Mouse (Mus musculus): ENCODE data around the gene Smarcal1.
A peak's percentile ranks its signal among the peaks of the same experiment; 100 is the strongest.

Gene Smarcal1

GRCm38 (mm10) chr1:72582947-72583731, at the start of gene Smarcal1:
TSS of gene Smarcal1 (plus strand) at chr1:72583251.
- DNase-seq (ENCODE audit: low spot score in 2 of 2): peak; percentile 94 to 95

- no peak for DNase-seq (ENCODE audit: low spot score in 2 of 2)
Observed at GRCm38 (mm10) chr1:72533439-72533838, 49.6 kb upstream of the Smarcal1 start.

- DNase-seq (ENCODE audit: low spot score in 2 of 2): no peak
Observed at GRCm38 (mm10) chr1:72535725-72536571, 47.1 kb upstream of the Smarcal1 start.

GRCm38 (mm10) chr1:72536611-72537351, 46.3 kb upstream of the Smarcal1 start, which contains the start of gene March4:
TSS of gene March4 (minus strand) at chr1:72536930.
- DNase-seq (ENCODE audit: low spot score in 2 of 2): no peak

GRCm38 (mm10) chr1:72538266-72538665, 44.8 kb upstream of the Smarcal1 start:
- DNase-seq (ENCODE audit: low spot score in 2 of 2): no peak

GRCm38 (mm10) chr1:72550317-72550716, 32.7 kb upstream of the Smarcal1 start:
- DNase-seq (ENCODE audit: low spot score in 2 of 2): no peak

GRCm38 (mm10) chr1:72556471-72556870, 26.6 kb upstream of the Smarcal1 start:
- DNase-seq (ENCODE audit: low spot score in 2 of 2): no peak

GRCm38 (mm10) chr1:72558625-72559024, 24.4 kb upstream of the Smarcal1 start:
- DNase-seq (ENCODE audit: low spot score in 2 of 2): no peak

GRCm38 (mm10) chr1:72564334-72564962, 18.6 kb upstream of the Smarcal1 start:
- no peak for DNase-seq (ENCODE audit: low spot score in 2 of 2)

GRCm38 (mm10) chr1:72567056-72567455, 16.0 kb upstream of the Smarcal1 start:
- DNase-seq (ENCODE audit: low spot score in 2 of 2): no peak

GRCm38 (mm10) chr1:72568725-72569124, 14.3 kb upstream of the Smarcal1 start:
- DNase-seq (ENCODE audit: low spot score in 2 of 2): no peak

GRCm38 (mm10) chr1:72574047-72574446, 9.0 kb upstream of the Smarcal1 start:
- no peak for DNase-seq (ENCODE audit: low spot score in 2 of 2)

GRCm38 (mm10) chr1:72574608-72575007, 8.4 kb upstream of the Smarcal1 start:
- DNase-seq (ENCODE audit: low spot score in 2 of 2): no peak

- DNase-seq (ENCODE audit: low spot score in 2 of 2): no peak
Observed at GRCm38 (mm10) chr1:72575121-72575520, 7.9 kb upstream of the Smarcal1 start.

GRCm38 (mm10) chr1:72577481-72577922, 5.5 kb upstream of the Smarcal1 start:
- no peak for DNase-seq (ENCODE audit: low spot score in 2 of 2)

GRCm38 (mm10) chr1:72578351-72578750, 4.7 kb upstream of the Smarcal1 start:
- no peak for DNase-seq (ENCODE audit: low spot score in 2 of 2)

- DNase-seq (ENCODE audit: low spot score in 2 of 2): no peak
Observed at GRCm38 (mm10) chr1:72578806-72579205, 4.2 kb upstream of the Smarcal1 start.

GRCm38 (mm10) chr1:72583906-72584305, 855 bp downstream of the Smarcal1 start:
- no peak for DNase-seq (ENCODE audit: low spot score in 2 of 2)

- no peak for DNase-seq (ENCODE audit: low spot score in 2 of 2)
Observed at GRCm38 (mm10) chr1:72585971-72586875, 3.2 kb downstream of the Smarcal1 start.

- DNase-seq (ENCODE audit: low spot score in 2 of 2): no peak
Observed at GRCm38 (mm10) chr1:72587532-72587931, 4.5 kb downstream of the Smarcal1 start.

Measured in natural killer cell, adult 2 months (primary cell).